Mouse (Mus musculus): ENCODE data around the gene Ndufb7.

DNA sequence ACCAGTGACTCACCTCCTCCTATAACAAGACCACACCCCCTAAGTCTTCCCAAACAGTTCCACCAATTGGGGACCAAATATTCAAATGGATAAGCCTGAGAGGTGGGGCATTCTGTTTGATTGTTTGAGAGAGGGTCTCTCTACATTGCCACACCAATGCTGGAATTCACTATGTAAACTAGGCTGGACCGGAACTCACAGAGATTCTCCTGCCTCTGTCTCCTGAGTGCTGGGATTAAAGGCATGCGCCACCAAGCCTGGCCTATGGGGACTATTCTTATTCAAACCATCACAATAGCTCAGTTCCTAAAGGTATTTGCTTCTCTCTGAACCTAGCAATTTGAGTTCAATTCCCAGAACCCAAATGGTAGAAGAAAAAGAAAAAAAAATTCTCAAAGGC, 52.1 kb downstream of the Ndufb7 start:
- TF ChIP-seq GATA1 (IDR thresholded peaks at IDR 0.05; ENCODE audit: low read length), result no peak
- no peak for TF ChIP-seq TAL1 (IDR thresholded peaks at IDR 0.05; ENCODE audit: low read length)
